Mouse (Mus musculus) myocyte (in vitro differentiated cells): ENCODE measurements at regions not wholly inside any gene's neighbourhood (a gene's known extent, or its start where the extent isn't known, plus 50 kb on each side); places are given as distances from the start of the nearest gene placed in this dataset.

ENCODE experiments used
- CEBPB ChIP-seq: IDR thresholded peaks from 2 replicates; pipeline ENCODE4 v1.6.1; 2011; ENCODE audit warnings: mild to moderate bottlenecking, moderate library complexity; ENCODE audit not compliant: poor library complexity, insufficient read depth, severe bottlenecking
- E2F4 ChIP-seq: IDR thresholded peaks from one replicate; pipeline ENCODE4 v1.6.1; 2011; ENCODE audit warnings: mild to moderate bottlenecking, control low read depth, moderate library complexity; ENCODE audit not compliant: insufficient read depth
- MAX ChIP-seq: IDR thresholded peaks from one replicate; pipeline ENCODE4 v1.6.1; 2011; ENCODE audit warnings: low read depth, mild to moderate bottlenecking, control low read depth
- MYOD1 ChIP-seq, 3 experiments: IDR thresholded peaks; one replicate each; pipeline ENCODE4 v1.6.1; 2011; ENCODE audit warnings: control low read depth in 2 of 3, low read depth in 2 of 3, mild to moderate bottlenecking in 2 of 3, moderate library complexity in 1 of 3; ENCODE audit not compliant: insufficient read length in 2 of 3, control insufficient read depth in 1 of 3
- POLR2A ChIP-seq: IDR thresholded peaks from one replicate; pipeline ENCODE4 v1.6.1; 2011; ENCODE audit warnings: low read depth, mild to moderate bottlenecking, control low read depth, moderate library complexity; ENCODE audit not compliant: insufficient read length
- POLR2AphosphoS2 ChIP-seq: IDR thresholded peaks from one replicate; pipeline ENCODE4 v1.6.1; 2011; ENCODE audit warnings: low read depth, control low read depth; ENCODE audit not compliant: insufficient read length
- SRF ChIP-seq: IDR thresholded peaks from one replicate; pipeline ENCODE4 v1.6.1; 2011; ENCODE audit warnings: low read depth; ENCODE audit not compliant: control insufficient read depth, insufficient read length
- TCF12 ChIP-seq: IDR thresholded peaks from one replicate; pipeline ENCODE4 v1.6.1; 2011; ENCODE audit warnings: mild to moderate bottlenecking, control low read depth; ENCODE audit not compliant: poor library complexity, insufficient read depth, severe bottlenecking
- TCF3 ChIP-seq: IDR thresholded peaks from one replicate; pipeline ENCODE4 v1.6.1; 2011; ENCODE audit warnings: low read depth, control low read depth; ENCODE audit not compliant: insufficient read length
- USF1 ChIP-seq: IDR thresholded peaks from one replicate; pipeline ENCODE4 v1.6.1; 2011; ENCODE audit warnings: low read depth, mild to moderate bottlenecking, control low read depth, moderate library complexity

DNA sequence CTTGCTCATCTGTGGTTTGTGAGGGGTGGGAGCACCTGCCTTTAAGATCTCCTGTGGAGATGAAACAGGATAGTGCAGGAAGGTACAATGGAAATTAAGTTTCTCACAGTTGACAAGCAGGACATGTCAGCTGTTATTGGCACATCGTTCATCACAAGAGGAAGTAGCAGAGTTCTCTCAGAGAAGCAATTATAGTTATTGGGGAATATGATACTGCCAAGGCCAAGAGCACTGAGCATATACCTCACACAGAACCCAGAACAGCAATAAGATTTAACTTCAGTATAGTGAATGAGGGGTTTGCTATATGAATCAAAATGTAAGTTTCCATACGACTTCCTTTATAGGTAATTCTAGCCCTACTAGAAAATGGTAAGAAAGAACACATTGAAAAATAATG lies 95.9 kb upstream of the Camk2d start:
- TF ChIP-seq MYOD1 (IDR thresholded peaks at IDR 0.05; ENCODE audit: control insufficient read depth in 1 of 3, insufficient read length in 2 of 3, low read depth in 2 of 3), result no peak
- TF ChIP-seq MAX, result no peak
- TF ChIP-seq POLR2A, result no peak
- no peak for TF ChIP-seq POLR2AphosphoS2
- no peak for TF ChIP-seq SRF
- no peak for TF ChIP-seq TCF12
- TF ChIP-seq E2F4, result no peak
- TF ChIP-seq USF1, result no peak
- no peak for TF ChIP-seq CEBPB
- no peak for TF ChIP-seq TCF3
